Mouse (Mus musculus) bone marrow, adult 2 months (tissue): ENCODE results near the gene Mrpl44.

Experiments used
- CTCF ChIP-seq: fragments of 200-500 bp; IDR thresholded peaks from 2 replicates; pipeline ENCODE4 v1.5.1; 2011; ENCODE audit warnings: low read length, control low read depth; ENCODE audit not compliant: control insufficient read depth, insufficient read depth
- POLR2A ChIP-seq: fragments of 200-500 bp; IDR thresholded peaks from 2 replicates; pipeline ENCODE4 v1.6.1; 2011; ENCODE audit warnings: low read depth, mild to moderate bottlenecking, control low read depth, low read length, borderline replicate concordance; ENCODE audit not compliant: control insufficient read depth

DNA sequence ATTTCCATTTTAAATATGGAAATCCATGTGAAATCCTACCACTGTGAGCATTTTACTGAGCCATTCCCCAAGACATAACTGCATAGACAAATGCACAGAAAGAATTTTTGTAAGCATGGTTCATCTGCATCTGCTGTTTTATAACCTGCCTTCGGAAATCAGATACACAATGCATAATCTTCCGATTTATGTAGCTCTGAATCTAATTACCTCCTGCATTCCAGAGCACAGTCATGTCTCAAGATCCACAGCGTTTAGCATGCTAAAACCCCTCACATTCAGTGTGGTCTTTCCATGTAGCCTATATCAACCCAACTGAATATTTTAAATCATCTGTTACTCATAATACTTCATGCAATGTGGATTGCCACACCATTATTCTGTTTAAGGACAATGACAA, 33.6 kb downstream of the Mrpl44 start:
- TF ChIP-seq CTCF (no peak), POLR2A (no peak)
